Mouse (Mus musculus): ENCODE data around the gene Ttc41.

Ttc41 gene

DNA sequence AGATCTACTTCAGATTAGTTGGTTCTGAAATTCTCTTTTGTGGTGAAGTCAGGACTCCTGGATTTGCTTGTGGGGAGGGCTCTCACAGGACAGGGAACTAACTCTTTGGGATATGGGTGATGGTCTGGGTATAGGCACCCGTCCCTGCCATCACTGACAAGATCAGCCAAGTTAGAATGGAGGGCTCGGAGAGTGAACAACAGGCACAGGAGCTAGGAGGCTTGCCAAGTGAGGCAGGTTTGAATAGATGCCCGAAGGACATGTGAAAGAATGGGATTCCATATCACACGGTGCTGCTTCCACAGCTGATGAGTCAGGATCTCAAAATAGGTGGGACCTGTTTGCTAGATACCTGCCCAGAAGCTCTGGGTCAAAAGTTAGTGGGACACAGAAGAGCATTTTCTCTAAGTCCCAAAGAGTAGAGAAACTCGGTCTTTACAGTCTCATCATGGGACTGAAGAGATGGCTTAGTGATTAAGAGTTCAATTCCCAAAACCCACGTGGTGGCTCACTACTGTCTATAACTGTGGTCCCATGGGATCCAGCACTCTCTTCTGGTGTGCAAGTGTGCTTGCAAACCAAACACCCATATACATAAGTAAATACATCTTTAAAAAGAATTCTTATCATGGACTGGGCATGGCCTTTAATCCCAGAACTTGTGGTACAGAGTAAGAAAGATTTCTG, 50.3 kb downstream of the Ttc41 start:
- no peak for DNase-seq (ENCODE audit: low spot score)

DNA sequence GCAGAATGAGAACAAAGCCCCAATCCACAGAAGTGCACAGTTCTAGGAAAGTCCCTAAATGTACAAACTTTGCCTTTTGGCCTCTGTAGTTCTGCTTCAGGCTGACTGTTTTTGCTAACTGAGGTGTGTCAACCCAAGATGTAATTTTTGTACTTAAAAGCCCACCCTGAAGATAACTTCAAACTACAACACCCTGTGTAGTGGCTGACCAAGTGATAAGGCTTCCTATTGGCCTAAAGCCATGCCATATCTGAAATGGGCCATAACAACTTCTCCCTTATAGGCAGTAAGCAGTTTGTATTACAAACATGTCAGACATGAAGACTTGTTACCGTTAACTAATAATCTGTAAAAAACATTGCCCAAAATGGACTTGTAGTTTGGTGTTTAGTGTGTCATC, 52.1 kb downstream of the Ttc41 start:
- DNase-seq (ENCODE audit: low spot score): no peak

DNA sequence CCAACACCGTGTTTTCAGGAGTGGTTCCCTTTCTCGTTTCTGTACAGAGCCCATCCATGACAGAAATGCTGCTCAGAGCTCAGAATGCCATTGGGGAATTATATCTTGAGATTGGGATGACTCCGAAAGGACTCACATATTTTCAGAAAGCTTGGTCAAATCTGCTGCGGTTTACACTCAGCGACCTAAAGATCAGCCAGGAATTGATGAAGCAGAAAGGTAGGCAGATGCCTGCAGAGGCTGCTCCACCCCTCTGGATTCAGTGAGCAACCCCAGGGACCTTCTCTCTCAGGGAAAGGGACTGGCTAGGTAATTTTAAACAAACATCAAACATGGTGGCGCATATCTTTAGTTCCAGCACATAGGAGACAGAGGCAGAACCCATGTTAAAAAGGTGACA, 52.6 kb downstream of the Ttc41 start:
- no peak for DNase-seq (ENCODE audit: low spot score)

DNA sequence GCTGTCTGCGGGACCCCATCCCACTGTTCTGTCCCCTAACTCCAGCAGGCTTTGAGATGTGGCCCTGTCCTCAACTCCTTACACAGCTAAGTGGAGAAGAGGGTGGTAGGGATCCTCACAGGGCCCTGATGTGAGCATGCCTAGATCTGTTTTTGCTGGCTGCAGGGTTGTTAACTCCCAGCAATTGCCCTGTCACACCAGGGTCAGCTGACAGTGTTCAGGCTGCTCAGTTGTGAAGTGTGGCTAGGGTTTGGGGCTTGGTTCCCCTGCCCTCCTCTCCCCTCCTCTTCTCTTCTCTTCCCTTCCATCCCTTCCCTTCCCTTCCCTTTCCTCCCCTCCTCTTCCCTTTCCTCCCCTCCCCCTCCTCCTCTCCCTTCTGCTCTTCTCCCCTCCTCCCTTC, 55.6 kb downstream of the Ttc41 start:
- no peak for DNase-seq (ENCODE audit: low spot score)

DNA sequence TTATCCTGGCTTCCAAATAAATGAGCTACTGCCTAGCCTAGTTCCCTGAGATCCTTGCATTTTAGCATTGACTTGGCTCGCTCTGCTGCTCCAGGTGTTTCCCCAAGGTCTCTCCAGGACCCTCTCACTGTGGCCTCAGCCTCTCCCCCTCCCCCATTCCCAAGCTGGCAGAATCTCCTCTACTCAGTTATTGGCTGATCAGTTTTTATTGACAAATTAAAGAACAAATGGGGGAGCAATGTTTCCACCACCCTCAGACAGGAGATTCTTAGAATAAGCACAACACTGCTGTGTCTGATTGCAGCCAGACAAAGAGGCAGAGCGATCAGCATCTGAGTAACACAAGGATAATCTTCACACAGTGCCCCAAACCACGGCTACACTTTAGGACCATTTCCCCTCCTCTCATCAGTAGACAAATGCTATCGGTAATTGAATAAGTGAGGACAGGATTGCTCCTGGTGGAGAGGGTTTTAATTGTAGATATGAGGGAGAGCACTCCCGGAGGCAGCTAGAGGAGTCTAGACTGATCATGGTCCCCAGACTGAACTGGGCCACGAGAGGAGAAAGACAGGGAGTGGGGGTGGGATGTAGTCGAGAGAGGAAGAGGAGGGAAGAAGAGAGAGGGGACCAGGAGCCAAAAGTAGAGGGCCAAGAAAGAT, 56.2 kb downstream of the Ttc41 start:
- no peak for DNase-seq (ENCODE audit: low spot score)

DNA sequence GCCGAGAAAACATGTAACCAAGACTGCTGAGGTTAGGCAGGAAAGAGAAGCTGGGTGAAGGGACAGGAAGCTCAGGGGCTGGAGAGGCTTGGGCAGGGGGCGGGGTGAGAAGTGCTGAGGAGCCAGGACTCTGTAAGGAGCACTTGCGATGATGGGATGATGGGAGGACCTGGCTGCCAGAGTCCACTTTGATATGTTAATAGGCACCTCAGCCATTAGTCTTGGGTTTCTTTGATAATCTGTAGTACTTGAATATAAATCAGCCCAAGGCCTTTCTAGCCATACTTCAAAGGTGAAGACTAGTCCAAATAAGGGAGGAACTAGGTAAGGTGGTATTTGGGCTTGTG, 56.7 kb downstream of the Ttc41 start:
- DNase-seq (ENCODE audit: low spot score): no peak

DNA sequence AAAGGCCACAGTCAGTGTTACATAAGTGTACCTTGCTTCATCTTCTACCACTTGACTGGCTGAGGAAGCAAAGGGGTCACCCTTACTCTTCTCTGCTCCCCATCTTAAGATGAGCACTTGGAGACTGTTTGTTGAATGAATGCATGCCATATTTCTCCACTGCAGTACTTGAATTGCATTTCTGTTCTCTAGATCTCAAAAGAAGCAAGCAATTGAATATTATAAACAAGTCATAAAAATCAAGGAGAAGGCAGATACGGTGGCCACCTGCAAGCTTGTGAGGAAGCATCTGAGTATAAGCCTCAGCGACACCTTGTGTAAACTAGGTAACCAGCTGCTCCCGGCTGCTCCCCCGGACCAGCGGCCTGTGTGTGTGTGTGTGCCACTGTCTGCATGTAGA, 58.1 kb downstream of the Ttc41 start, which contains the start of gene Gm49358:
TSS of gene Gm49358 (plus strand) at position 301 of the 400 bp plus-strand sequence.
- no peak for DNase-seq (ENCODE audit: low spot score)

DNA sequence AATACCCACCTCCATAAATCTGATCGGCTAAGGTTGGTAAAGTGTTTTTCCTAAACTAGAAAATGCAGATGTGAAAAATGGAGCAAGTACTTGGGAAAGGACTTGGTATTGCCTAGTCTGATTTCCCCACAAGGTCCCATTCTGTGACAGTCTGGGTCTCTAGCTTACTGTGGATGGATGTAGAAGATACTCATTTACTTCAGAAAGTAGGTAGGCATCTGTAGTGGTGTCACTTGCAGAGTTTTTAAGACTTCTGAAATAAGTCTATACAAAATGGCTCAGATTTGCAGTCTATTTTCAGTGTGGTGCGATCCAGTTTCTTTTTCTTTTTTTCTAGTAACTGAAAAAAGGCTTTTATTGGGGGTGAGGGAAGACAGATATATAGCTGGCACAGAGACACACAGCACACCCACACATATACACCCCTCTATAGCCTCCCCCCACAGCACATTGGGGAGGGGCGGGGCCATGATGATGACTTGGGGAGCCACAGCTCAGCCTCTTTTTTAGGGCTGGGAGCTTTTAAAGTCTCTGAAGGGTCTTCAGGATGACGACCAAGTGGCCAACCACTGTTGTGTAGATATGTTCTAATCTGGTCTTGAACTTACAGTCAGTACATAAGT, 59.8 kb downstream of the Ttc41 start:
- no peak for DNase-seq (ENCODE audit: low spot score)

DNA sequence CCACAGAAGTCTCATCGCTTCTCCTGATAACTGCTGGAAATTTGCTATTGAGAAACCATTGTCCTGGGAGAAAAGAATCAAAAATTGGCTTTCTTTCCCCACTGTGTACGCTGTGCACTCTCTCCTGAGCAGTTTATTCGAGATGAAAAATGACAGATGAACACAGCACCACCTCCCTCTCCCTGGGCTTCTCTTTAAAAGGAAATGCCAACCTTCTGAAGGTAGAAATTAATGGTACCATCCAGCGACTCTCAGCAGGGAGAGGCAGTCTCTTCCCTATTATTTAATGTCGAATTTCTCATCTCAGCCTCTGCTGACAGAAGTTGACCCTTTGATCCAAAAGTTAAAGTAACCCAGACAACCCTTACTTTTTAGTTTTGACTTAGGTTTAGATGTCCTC, 63.6 kb downstream of the Ttc41 start:
- no peak for DNase-seq (ENCODE audit: low spot score)

DNA sequence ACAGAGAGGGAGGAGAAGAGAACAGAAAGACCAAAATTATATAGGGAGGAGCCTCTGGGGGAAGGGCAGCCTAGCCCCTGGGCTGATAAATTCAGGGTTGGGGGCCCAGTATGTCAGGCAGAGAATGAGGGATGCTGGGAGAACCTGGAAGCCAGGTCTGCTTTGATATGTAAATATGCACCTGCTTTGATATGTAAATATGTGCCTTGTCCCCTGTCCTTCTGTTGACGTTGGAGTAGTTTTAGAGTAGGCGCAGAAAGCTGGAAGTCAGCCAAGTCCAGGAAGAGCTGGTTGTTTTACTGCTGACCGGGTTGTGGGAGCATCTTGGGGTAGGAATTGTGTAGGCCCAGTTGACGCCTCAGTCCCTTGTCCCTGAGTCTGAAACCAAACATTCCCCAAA, 64.2 kb downstream of the Ttc41 start:
- DNase-seq (ENCODE audit: low spot score): no peak

DNA sequence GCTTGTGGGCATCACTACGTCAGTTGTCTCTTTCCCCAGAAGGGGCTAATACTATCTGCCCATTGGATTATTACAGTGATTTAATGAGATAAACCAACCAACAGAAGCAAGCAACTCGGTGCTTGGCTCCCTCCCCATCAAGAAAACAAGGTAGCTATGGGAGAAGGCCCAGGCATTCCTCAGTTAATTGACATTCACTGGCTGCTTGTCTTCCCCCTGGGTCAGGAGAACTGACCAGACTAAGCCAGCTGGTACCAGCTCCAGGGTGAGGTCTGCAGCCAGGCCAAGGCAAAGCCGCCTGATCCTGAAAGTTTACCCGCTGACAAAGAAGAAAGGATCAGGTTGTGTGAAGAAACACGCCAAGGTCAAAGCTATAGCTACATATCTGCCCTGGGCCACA, 66.1 kb downstream of the Ttc41 start:
- no peak for DNase-seq (ENCODE audit: low spot score)

DNA sequence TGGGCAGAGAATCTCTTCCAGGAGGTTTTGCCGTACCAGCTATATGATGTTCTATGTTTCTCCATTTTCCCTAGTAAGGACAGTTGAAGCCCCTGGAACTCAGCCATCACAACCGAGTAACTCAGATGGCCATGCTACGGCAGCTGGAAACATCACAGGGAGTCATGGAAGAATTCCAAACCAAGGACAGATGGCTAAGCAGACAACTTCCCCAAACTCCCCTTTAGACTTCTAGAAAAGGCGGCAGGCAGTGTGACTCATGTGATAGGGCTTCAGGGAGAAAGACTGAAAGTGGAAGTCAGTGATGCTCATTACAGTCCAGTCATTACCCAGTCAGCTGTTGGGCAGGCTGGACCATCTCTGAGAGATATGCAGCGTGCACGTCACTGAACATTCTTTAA, 66.6 kb downstream of the Ttc41 start:
- DNase-seq (ENCODE audit: low spot score): no peak

DNA sequence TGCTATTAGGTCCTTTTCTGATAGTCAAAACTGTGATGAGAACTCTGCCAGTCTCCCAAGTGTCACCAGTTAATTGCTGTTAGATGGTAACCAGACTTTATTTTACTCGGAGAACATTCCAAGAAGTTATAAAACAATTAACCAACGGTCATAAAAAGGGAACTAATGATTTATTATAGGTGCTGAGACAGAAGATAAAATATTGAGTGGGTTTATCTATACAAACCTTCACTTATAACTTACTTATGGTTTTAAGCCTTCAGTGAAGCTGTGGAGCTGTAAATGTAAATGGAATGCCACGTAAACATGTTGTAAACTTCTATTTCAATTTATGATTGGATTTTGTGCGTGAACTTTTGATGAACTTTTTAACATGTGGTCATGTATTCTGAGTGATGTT, 67.7 kb downstream of the Ttc41 start:
- DNase-seq (ENCODE audit: low spot score): no peak

DNA sequence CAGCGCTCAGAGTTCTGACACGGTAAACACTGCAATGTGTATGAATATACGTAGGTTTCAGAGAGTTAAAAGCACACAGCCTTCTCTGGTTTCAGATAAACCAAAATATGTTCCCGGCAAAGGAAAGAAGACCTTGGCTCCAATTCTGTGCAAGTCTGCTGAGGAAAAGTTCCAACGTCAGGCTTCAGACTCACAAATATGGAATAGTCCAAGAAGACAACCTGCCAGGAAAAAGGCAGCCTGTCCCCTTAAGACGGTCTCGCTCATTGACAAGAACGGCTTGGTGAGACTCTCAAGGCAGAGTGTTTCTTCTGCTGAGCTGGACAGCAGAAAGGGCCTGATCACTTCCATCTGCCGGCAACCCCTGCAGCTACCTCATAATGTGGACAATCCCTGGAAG, 70.7 kb downstream of the Ttc41 start:
- DNase-seq (ENCODE audit: low spot score): no peak

DNA sequence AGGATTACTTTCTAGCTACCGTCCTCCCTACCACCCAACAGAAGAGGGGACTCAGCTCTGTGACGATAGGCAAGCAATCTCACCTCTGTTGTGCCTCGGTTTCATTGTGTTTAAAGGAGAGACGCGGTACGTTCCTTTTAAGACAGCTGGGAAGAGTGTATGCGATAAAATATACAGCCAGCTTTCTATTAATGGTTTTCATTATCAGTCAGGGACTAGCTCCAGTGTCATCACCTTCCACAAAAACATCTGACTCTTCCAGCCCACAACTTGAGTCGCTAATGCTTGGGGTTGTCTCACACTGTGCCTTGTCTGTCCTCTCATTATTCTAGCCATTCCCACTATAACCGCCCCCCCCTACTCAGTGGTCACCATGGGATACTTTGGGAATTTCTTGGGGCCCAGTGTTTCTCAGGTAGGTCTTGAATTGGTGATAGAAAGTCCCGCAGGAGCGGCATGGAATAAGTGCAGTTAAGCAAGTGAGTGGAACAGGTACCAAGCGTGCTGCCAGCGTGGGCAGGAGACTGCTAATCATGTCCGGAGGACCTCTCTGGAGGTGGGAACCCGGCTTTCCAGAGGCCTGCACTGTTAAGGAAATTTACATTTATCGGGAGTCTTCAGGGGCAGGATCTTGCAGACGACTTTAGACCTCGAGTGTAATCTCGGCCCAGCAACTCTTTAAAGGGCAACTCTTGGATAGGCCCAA, 72.2 kb downstream of the Ttc41 start:
- no peak for DNase-seq (ENCODE audit: low spot score)

DNA sequence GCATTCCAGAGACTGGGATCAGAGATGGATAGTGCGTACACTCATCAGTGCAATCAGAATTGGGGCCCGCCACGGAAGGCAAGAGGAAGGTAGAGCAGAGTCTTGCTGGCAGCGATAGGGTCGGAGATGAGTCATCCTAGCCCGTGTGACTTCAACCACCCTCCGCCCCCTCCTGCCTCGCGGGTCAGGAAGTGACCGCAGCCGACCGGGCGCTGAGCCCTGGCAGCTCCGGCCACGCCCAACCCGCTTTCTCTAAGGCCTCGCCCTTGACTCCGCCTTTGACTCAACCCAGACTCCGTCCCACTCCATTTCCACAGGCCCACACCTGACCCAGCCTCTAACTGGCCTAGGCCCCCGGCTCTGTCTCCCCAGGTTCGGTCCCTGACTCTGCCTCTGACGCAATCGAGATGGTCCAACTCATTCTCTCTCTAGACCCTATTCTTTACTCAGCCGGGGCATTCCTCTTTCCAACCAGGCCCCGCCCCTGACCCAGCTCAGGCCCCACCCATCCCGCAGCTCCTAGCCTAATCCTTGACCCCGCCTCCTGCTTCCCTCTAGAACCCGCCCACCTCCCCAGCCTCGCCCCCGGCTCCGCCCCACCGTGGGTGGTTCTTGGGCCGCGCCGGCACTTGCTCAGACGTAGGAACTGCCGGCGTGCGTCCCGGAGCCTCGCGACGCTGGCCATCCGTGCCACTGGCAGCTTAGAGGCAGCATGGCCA, 72.9 kb downstream of the Ttc41 start, which contains the start of gene Nt5dc3:
TSS of gene Nt5dc3 (plus strand) at position 608 of the 719 bp plus-strand sequence.
- DNase-seq (ENCODE audit: low spot score): peak; percentile 89

DNA sequence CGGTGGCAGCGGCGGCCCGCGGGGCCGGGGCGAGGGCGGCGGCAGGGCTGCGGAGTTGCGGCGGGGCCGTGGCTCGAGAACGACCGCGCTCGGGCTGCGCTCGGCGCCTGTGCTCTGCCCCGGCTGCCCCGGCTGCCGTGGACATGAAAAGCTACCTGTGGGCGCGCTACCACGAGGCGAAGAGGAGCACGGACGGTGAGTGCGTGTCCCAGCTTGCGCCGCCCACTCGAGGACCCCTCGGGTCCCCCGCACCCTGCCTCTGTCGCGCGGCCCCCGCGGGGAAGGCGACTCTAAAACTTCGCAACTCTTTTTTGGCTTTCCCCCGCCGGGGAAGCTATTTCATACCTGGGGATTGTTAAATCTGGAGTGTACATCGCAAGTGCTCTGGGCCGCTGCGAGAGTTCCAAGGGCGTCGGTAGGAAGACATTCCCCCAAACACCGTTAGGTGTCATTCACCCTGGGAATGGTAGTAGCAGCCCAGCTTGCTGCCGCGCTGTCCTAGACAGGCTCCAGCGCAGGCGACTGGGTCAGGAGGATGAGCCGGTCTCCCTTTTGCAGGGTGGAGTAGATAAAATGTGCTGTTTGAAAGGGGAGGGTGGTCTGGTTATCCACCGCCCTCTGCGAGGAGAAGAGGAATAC, 73.6 kb downstream of the Ttc41 start:
- peak; percentile 12 for DNase-seq (ENCODE audit: low spot score)

DNA sequence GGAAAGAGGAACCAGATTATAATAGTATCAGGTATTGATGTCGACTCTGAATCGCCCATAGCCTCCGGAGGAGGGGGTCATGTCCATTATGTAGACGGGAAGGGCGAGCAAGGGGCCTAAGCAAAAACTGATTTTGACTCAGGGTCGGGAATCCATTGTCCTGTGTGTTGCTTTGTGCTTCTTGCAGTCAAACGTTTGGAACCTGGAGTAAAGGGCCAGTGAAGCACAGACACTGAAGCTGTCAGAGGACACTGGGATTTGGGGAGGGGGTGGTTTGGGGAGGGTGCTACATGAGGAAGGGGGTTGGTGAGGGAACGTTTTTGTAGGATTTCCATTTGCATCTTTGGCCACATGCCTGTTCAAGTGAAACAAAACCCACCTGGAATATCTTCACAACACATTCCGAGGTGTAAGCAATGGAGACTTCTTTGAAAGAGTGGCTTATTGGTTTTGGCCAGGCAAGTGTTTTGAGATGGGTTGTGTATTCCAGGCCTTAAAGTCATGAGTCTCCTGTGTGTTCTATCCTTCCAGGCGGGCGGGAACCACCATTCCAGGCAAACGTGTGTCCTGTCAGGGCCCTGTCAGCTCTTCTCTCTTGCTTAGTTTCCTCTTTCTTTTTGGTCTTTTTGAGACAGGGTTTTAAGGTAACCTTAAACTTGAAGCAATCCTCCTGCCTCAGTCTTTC, 74.3 kb downstream of the Ttc41 start:
- no peak for DNase-seq (ENCODE audit: low spot score)

DNA sequence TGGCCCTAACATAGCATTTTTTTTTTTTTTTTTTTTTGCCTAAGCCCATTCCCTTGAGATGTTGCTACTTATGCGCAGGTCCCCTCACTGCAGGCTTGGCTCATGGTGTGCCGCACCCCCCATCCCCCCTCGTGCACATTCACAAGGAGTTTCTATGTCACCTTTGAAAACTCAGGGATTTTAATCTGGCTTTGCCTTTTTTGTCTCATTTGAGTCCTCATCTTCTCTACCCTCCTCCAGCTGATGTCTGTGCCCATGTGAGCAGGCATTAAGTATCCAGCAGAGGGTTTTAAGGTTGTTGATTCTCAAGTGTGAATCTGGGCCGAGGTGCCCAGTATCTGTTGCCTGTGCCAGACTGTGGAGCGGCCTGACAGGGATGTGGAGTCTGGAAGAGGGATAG, 76.0 kb downstream of the Ttc41 start:
- DNase-seq (ENCODE audit: low spot score): no peak

DNA sequence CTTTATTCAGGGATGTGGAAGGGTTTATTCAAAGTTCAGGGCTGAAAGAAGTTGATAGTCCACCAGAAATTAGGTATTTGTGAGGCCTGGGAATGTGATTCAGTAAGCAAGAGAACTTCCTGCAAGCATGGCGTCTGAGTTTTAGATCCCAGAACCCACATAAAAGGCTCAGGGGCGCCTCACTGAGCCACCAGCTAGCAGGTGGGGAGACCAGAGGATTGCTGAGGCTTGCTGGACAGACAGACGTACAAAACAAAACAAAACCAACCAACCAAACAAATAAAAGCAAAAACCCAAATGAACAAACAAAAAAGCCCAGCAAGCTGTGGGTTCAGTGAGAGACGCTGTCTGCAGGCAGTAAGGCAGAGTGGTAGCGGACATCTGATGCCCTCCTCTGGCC, 77.0 kb downstream of the Ttc41 start:
- no peak for DNase-seq (ENCODE audit: low spot score)

DNA sequence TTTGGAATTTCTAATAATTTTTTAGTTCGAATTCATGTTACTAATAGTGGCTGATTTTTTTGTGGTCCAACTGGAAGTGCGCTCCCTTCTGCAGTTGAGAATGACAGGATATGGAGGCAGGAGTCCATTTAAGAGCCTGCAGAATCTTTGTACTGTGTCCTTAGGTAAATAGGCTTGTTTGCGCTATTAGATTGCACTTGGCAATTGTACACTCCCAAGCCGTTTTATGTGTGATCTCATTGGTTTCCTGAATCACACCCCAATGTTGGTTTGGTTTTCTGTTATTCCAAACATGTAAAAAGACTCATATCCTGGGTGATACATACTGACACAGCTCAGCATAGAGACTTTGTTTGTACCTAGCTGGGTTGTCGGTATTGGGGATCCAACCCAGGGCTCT, 78.0 kb downstream of the Ttc41 start:
- DNase-seq (ENCODE audit: low spot score): no peak

All from urinary bladder, postnatal 25 days (tissue).